In genomic region chr14:52327375-52327901, GRCm38 (mm10) we compare ENCODE assay signal across 9 mouse cellular contexts. TPM values are rescaled to one million over a fixed set of nuclear protein-coding genes. Genes with fewer than 3 reads are reported as not detected.
A peak's percentile ranks its signal among the peaks of the same experiment; 100 is the strongest.
DNase-seq lines count a peak whose midpoint lies in the region; ATAC-seq and TF ChIP-seq lines count a peak whose summit lies in the region.
"Had no signal": no experiment of that assay in that cellular context is flagged by ENCODE, and none has a peak within 500 bp of the region (broad histone marks: within the 10 kb centered on the region; RNA-seq: fewer than 3 reads in every experiment).

No protein-coding gene starts in this region.

- peak overlapping the region; percentile 48 for H3K4me3 ChIP-seq in heart, postnatal 0 days (ENCODE audit: low read depth, low read length)
- H3K4me3 ChIP-seq in brown adipose tissue, adult 24 weeks (ENCODE audit: insufficient read depth, low read depth, low read length): peak overlapping the region; percentile 42
- H3K4me3 ChIP-seq in hindbrain, embryonic 15.5 days: peak overlapping the region; percentile 43
- H3K4me3 ChIP-seq in midbrain, embryonic 15.5 days: peak overlapping the region; percentile 45

- no peaks in the 10 kb centered on the region for H3K9me3 ChIP-seq in heart, postnatal 0 days (replicated peaks; ENCODE audit: control insufficient read depth, low read length)
- no peaks in the 10 kb centered on the region for H3K9me3 ChIP-seq in hindbrain, embryonic 15.5 days
- no peaks in the 10 kb centered on the region for H3K9me3 ChIP-seq in midbrain, embryonic 15.5 days

- no peak for TF ChIP-seq EP300 in heart, postnatal 0 days (IDR thresholded peaks at IDR 0.05; ENCODE audit: low read depth)

- intact Hi-C loops in heart, postnatal 14 days (cut with DNase I): no loop called here
- intact Hi-C loops in left cerebral cortex, postnatal 25 days (cut with DNase I): no loop called here

- H3K36me3 ChIP-seq in heart, postnatal 0 days (replicated peaks; ENCODE audit: control insufficient read depth, insufficient read depth, low read length): no peaks in the 10 kb centered on the region
- H3K36me3 ChIP-seq in hindbrain, embryonic 15.5 days: no peaks in the 10 kb centered on the region
- H3K36me3 ChIP-seq in midbrain, embryonic 15.5 days (replicated peaks): no peaks in the 10 kb centered on the region

- no peak for ATAC-seq in heart, postnatal 0 days (ENCODE audit: insufficient read depth, low read depth)
- peak; percentile 68 for ATAC-seq in hindbrain, embryonic 15.5 days (ENCODE audit: low FRiP score, low read depth)
- ATAC-seq in midbrain, embryonic 15.5 days (replicated peaks): peak; percentile 66
- no peak for ATAC-seq in granulocyte monocyte progenitor cell, adult 5-6 weeks (replicated peaks; ENCODE audit: poor library complexity, severe bottlenecking)

- no peak for TF ChIP-seq CTCF in heart, postnatal 0 days (IDR thresholded peaks at IDR 0.05; ENCODE audit: low read depth)

- no peak overlapping the region for H3K27ac ChIP-seq in heart, postnatal 0 days (ENCODE audit: low read depth)
- H3K27ac ChIP-seq in brown adipose tissue, adult 24 weeks (replicated peaks; ENCODE audit: low read depth, low read length): no peak overlapping the region
- peak overlapping the region; percentile 77 for H3K27ac ChIP-seq in hindbrain, embryonic 15.5 days (replicated peaks)
- peak overlapping the region; percentile 66 for H3K27ac ChIP-seq in midbrain, embryonic 15.5 days

- peak overlapping the region; percentile 78 for H3K4me2 ChIP-seq in heart, postnatal 0 days (ENCODE audit: low read depth, low read length)
- peak overlapping the region; percentile 88 for H3K4me2 ChIP-seq in hindbrain, embryonic 15.5 days
- peak overlapping the region; percentile 93 for H3K4me2 ChIP-seq in midbrain, embryonic 15.5 days

- no peak for DNase-seq in heart, postnatal 0 days (ENCODE audit: low spot score)
- no peak for DNase-seq in heart, postnatal 14 days
- DNase-seq in left cerebral cortex, postnatal 25 days (ENCODE audit: low spot score in 2 of 2): no peak
- no peak for DNase-seq in cerebellum, postnatal 25 days
- DNase-seq: lung, postnatal 10 days had no signal

- H3K9ac ChIP-seq in heart, postnatal 0 days (replicated peaks; ENCODE audit: low read depth, low read length): peak overlapping the region; percentile 9; the same call in 1 of the 2 replicates
- peak overlapping the region; percentile 49 for H3K9ac ChIP-seq in hindbrain, embryonic 15.5 days
- peak overlapping the region; percentile 41 for H3K9ac ChIP-seq in midbrain, embryonic 15.5 days

- H3K4me1 ChIP-seq in heart, postnatal 0 days (ENCODE audit: control insufficient read depth, insufficient read depth): no peaks in the 10 kb centered on the region
- no peaks in the 10 kb centered on the region for H3K4me1 ChIP-seq in brown adipose tissue, adult 24 weeks (ENCODE audit: control insufficient read depth, insufficient read depth, insufficient read length, low read length)
- peaks cover 13% of the 10 kb centered on the region for H3K4me1 ChIP-seq in hindbrain, embryonic 15.5 days (replicated peaks)
- H3K4me1 ChIP-seq in midbrain, embryonic 15.5 days: peaks cover 23% of the 10 kb centered on the region

- 3% methylated on average over 14 of the region's 14 CpGs for WGBS in heart, postnatal 0 days
- WGBS in hindbrain, embryonic 15.5 days: under 1% methylated on average over 14 of the region's 14 CpGs
- WGBS in midbrain, embryonic 15.5 days: under 1% methylated on average over 14 of the region's 14 CpGs

- peaks cover 54% of the 10 kb centered on the region for H3K27me3 ChIP-seq in heart, postnatal 0 days (ENCODE audit: control insufficient read depth, insufficient read depth, low read length)
- no peaks in the 10 kb centered on the region for H3K27me3 ChIP-seq in hindbrain, embryonic 15.5 days
- no peaks in the 10 kb centered on the region for H3K27me3 ChIP-seq in midbrain, embryonic 15.5 days (replicated peaks)

RNA-seq across cellular contexts. Expression of gene Sall2, which starts 1.1 kb away (rescaled TPM):
- 4.6 TPM in 2 replicates for total RNA-seq in heart, postnatal 0 days (2014; rRNA removed; ENCODE audit: low replicate concordance)
- polyA plus RNA-seq in heart, postnatal 0 days (2015; fragmentation: Nextera tagmentation; extraction: Ambion mirVana): 2.3 TPM in 2 replicates
- 1 to 10 TPM; 2.2 to 2.9 TPM for total RNA-seq in heart, postnatal 14 days (2021)
- 0.52 and 0.92 TPM in 2 replicates for polyA plus RNA-seq in brown adipose tissue, adult 24 weeks (2012; ENCODE audit: insufficient read depth, insufficient read length, missing spikeins)
- 41.6 and 45.9 TPM in 2 replicates for polyA plus RNA-seq in hindbrain, embryonic 15.5 days (2015; fragmentation: Nextera tagmentation; extraction: Ambion mirVana)
- 48.8 and 49.7 TPM in 2 replicates for polyA plus RNA-seq in midbrain, embryonic 15.5 days (2015; fragmentation: Nextera tagmentation; extraction: Ambion mirVana)
- total RNA-seq in granulocyte monocyte progenitor cell, adult 5-6 weeks (2014; fragmentation: Nextera tagmentation): 0.45 TPM in 1 of 2 replicates, not detected in the other
- total RNA-seq in granulocyte monocyte progenitor cell, adult 5-6 weeks (2017): 0.39 and 0.46 TPM in 2 replicates
- 10 to 100 TPM; 32.3 to 33.4 TPM for total RNA-seq in left cerebral cortex, postnatal 25 days (2021)

RNA-seq across cellular contexts. Expression of gene Mettl3, which starts 22.5 kb away (rescaled TPM):
- 11.4 and 16.0 TPM in 2 replicates for total RNA-seq in heart, postnatal 0 days (2014; rRNA removed; ENCODE audit: low replicate concordance)
- 14.1 and 14.8 TPM in 2 replicates for polyA plus RNA-seq in heart, postnatal 0 days (2015; fragmentation: Nextera tagmentation; extraction: Ambion mirVana)
- total RNA-seq in heart, postnatal 14 days (2021): 10 to 100 TPM; 19.1 to 19.5 TPM
- polyA plus RNA-seq in brown adipose tissue, adult 24 weeks (2012; ENCODE audit: insufficient read depth, insufficient read length, missing spikeins): 10.4 and 17.8 TPM in 2 replicates
- polyA plus RNA-seq in hindbrain, embryonic 15.5 days (2015; fragmentation: Nextera tagmentation; extraction: Ambion mirVana): 46.0 and 49.5 TPM in 2 replicates
- polyA plus RNA-seq in midbrain, embryonic 15.5 days (2015; fragmentation: Nextera tagmentation; extraction: Ambion mirVana): 50.2 and 54.7 TPM in 2 replicates
- total RNA-seq in granulocyte monocyte progenitor cell, adult 5-6 weeks (2014; fragmentation: Nextera tagmentation): 47.6 and 54.5 TPM in 2 replicates
- 33.6 and 33.7 TPM in 2 replicates for total RNA-seq in granulocyte monocyte progenitor cell, adult 5-6 weeks (2017)
- total RNA-seq in left cerebral cortex, postnatal 25 days (2021): 10 to 100 TPM; 39.8 to 41.5 TPM

RNA-seq across cellular contexts. Expression of gene Olfr1513, which starts 28.8 kb away (rescaled TPM):
- not detected in 2 replicates for total RNA-seq in heart, postnatal 0 days (2014; rRNA removed; ENCODE audit: low replicate concordance)
- polyA plus RNA-seq in heart, postnatal 0 days (2015; fragmentation: Nextera tagmentation; extraction: Ambion mirVana): not detected in 2 replicates
- total RNA-seq in heart, postnatal 14 days (2021): not detected
- not detected in 2 replicates for polyA plus RNA-seq in brown adipose tissue, adult 24 weeks (2012; ENCODE audit: insufficient read depth, insufficient read length, missing spikeins)
- polyA plus RNA-seq in hindbrain, embryonic 15.5 days (2015; fragmentation: Nextera tagmentation; extraction: Ambion mirVana): not detected in 2 replicates
- polyA plus RNA-seq in midbrain, embryonic 15.5 days (2015; fragmentation: Nextera tagmentation; extraction: Ambion mirVana): not detected in 2 replicates
- not detected in 2 replicates for total RNA-seq in granulocyte monocyte progenitor cell, adult 5-6 weeks (2014; fragmentation: Nextera tagmentation)
- not detected in 2 replicates for total RNA-seq in granulocyte monocyte progenitor cell, adult 5-6 weeks (2017)
- not detected for total RNA-seq in left cerebral cortex, postnatal 25 days (2021)

RNA-seq across cellular contexts. Expression of gene Rab2b, which starts 48.1 kb away (rescaled TPM):
- total RNA-seq in heart, postnatal 0 days (2014; rRNA removed; ENCODE audit: low replicate concordance): 6.6 and 11.9 TPM in 2 replicates
- 9.0 and 10.3 TPM in 2 replicates for polyA plus RNA-seq in heart, postnatal 0 days (2015; fragmentation: Nextera tagmentation; extraction: Ambion mirVana)
- total RNA-seq in heart, postnatal 14 days (2021): 1 to 10 TPM; 5.5 to 7.1 TPM
- 12.4 and 21.4 TPM in 2 replicates for polyA plus RNA-seq in brown adipose tissue, adult 24 weeks (2012; ENCODE audit: insufficient read depth, insufficient read length, missing spikeins)
- polyA plus RNA-seq in hindbrain, embryonic 15.5 days (2015; fragmentation: Nextera tagmentation; extraction: Ambion mirVana): 54.5 and 59.0 TPM in 2 replicates
- polyA plus RNA-seq in midbrain, embryonic 15.5 days (2015; fragmentation: Nextera tagmentation; extraction: Ambion mirVana): 64.0 and 67.6 TPM in 2 replicates
- 10.5 and 21.9 TPM in 2 replicates for total RNA-seq in granulocyte monocyte progenitor cell, adult 5-6 weeks (2014; fragmentation: Nextera tagmentation)
- 4.1 and 8.7 TPM in 2 replicates for total RNA-seq in granulocyte monocyte progenitor cell, adult 5-6 weeks (2017)
- total RNA-seq in left cerebral cortex, postnatal 25 days (2021): 10 to 100 TPM; 30.9 to 32.4 TPM

RNA-seq across cellular contexts. Expression of gene Tox4, which starts 48.5 kb away (rescaled TPM):
- total RNA-seq in heart, postnatal 0 days (2014; rRNA removed; ENCODE audit: low replicate concordance): 30.1 and 63.3 TPM in 2 replicates
- polyA plus RNA-seq in heart, postnatal 0 days (2015; fragmentation: Nextera tagmentation; extraction: Ambion mirVana): 21.8 and 22.0 TPM in 2 replicates
- 10 to 100 TPM; 35.5 to 36.7 TPM for total RNA-seq in heart, postnatal 14 days (2021)
- polyA plus RNA-seq in brown adipose tissue, adult 24 weeks (2012; ENCODE audit: insufficient read depth, insufficient read length, missing spikeins): 10.3 and 13.9 TPM in 2 replicates
- polyA plus RNA-seq in hindbrain, embryonic 15.5 days (2015; fragmentation: Nextera tagmentation; extraction: Ambion mirVana): 52.2 and 54.0 TPM in 2 replicates
- 56.0 and 61.0 TPM in 2 replicates for polyA plus RNA-seq in midbrain, embryonic 15.5 days (2015; fragmentation: Nextera tagmentation; extraction: Ambion mirVana)
- total RNA-seq in granulocyte monocyte progenitor cell, adult 5-6 weeks (2014; fragmentation: Nextera tagmentation): 44.1 and 47.1 TPM in 2 replicates
- total RNA-seq in granulocyte monocyte progenitor cell, adult 5-6 weeks (2017): 43.1 and 45.9 TPM in 2 replicates
- total RNA-seq in left cerebral cortex, postnatal 25 days (2021): 10 to 100 TPM; 65.5 to 66.8 TPM

Comparison
In these comparisons a context has a peak if more than half of its experiments do, and no peak if none do; other contexts are left out.
1. ATAC-seq: peak in hindbrain, embryonic 15.5 days (single experiment) and midbrain, embryonic 15.5 days (single experiment); none in heart, postnatal 0 days (single experiment) and granulocyte monocyte progenitor cell, adult 5-6 weeks (single experiment).
2. H3K27ac ChIP-seq: peak in hindbrain, embryonic 15.5 days (single experiment) and midbrain, embryonic 15.5 days (single experiment); none in heart, postnatal 0 days (single experiment) and brown adipose tissue, adult 24 weeks (single experiment).
3. Peak in every context shown above with its lines, with median percentiles within 50 percentile points of each other: H3K4me2 ChIP-seq, H3K4me3 ChIP-seq and H3K9ac ChIP-seq.